1 mouse cellular context compared by ENCODE assay signal in the genomic region with DNA sequence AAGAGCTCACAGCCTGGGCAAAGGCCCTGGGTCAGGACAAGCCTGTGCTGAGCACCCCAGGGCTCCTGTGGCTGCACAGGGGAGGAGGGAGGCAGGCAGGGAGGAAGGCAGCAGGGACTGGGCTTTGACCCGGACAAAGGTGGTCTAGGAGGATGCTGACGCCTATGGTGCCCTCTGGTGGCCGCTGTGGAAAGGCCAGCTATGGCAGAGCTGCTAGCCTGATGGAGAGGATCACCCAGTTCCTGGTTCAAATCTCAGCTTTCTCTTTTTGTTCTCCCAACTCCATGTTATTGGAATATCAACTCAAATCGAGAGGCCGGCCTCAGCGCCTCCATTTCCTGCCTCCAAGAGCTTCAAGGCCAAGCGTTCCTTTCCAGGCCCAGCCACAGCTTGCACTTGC.
TF ChIP-seq lines count a peak whose summit lies in the region.

No protein-coding gene starts in this region.

TF ChIP-seq in C2C12, 6 proteins besides CTCF, POLR2A, EP300 and RAD21:
- TF ChIP-seq MYOD1 (IDR thresholded peaks at IDR 0.05; ENCODE audit: control insufficient read depth, insufficient read length, low read depth) (no peak), MYOG (IDR thresholded peaks at IDR 0.05; ENCODE audit: control insufficient read depth, extremely low read depth, insufficient read length) (no peak), USF1 (IDR thresholded peaks at IDR 0.05; ENCODE audit: low read depth) (no peak), MAX (IDR thresholded peaks at IDR 0.05) (no peak), FOSL1 (IDR thresholded peaks at IDR 0.05; ENCODE audit: insufficient read depth, low read length, poor library complexity, severe bottlenecking) (no peak), CEBPB (IDR thresholded peaks at IDR 0.05; ENCODE audit: low read depth) (no peak)
